Mouse (Mus musculus) liver, postnatal 0 days (tissue): ENCODE data around the gene Plpp7.

Experiments used
- CTCF ChIP-seq: sonication (generic); IDR thresholded peaks from 2 replicates; pipeline ENCODE4 v1.5.1; 2016; ENCODE audit warnings: antibody characterized with exemption, low read depth
- EP300 ChIP-seq: IDR thresholded peaks from 2 replicates; pipeline ENCODE4 v1.6.1; 2016; ENCODE audit warnings: antibody characterized with exemption, low read depth, mild to moderate bottlenecking

- TF ChIP-seq CTCF (no peak; the same call in 1 of the 2 replicates), EP300 (no peak)
Observed at GRCm38 (mm10) chr2:32078522-32078921, 16.8 kb upstream of the Plpp7 start.
